Mouse (Mus musculus): ENCODE data around the gene Fam20a.
A peak's percentile ranks its signal among the peaks of the same experiment; 100 is the strongest.

Fam20a gene

GRCm38 (mm10) chr11:109654581-109654980, 67.5 kb downstream of the Fam20a start:
- no peak for DNase-seq (ENCODE audit: low read depth, low spot score)

GRCm38 (mm10) chr11:109653201-109653600, 68.9 kb downstream of the Fam20a start:
- DNase-seq (ENCODE audit: low read depth, low spot score), result no peak

GRCm38 (mm10) chr11:109652505-109652904, 69.6 kb downstream of the Fam20a start:
- no peak for DNase-seq (ENCODE audit: low read depth, low spot score)

DNA sequence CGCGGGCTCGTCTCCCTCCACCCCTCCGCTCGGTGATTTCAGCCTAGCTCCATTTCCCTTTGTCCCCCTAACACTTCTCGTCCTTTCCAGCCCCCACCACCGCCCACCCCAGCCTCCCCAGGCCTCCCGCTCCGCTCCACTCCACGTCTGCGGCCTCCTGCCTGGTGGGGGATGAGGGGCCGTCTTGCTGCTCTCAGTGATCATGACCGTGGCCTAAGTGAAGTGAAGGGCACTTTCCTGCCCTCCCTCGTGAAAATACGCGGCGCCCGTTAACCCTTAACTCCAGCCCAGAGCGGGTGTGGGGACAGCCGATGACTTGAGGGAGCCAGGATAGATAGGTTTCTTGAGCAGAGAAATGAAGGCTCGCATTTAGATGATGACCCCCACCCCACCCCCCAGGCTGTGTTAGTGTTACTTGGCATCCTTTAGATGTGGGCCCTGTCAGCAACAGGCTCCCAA, 70.5 kb downstream of the Fam20a start:
- DNase-seq (ENCODE audit: low read depth, low spot score), result peak; percentile 24

- peak; percentile 88 for DNase-seq (ENCODE audit: low read depth, low spot score)
These were observed 71.1 kb downstream of the Fam20a start for GRCm38 (mm10) chr11:109650788-109651565.

- DNase-seq (ENCODE audit: low read depth, low spot score), result peak; percentile 73
These were observed 71.9 kb downstream of the Fam20a start for GRCm38 (mm10) chr11:109649975-109650701.

DNA sequence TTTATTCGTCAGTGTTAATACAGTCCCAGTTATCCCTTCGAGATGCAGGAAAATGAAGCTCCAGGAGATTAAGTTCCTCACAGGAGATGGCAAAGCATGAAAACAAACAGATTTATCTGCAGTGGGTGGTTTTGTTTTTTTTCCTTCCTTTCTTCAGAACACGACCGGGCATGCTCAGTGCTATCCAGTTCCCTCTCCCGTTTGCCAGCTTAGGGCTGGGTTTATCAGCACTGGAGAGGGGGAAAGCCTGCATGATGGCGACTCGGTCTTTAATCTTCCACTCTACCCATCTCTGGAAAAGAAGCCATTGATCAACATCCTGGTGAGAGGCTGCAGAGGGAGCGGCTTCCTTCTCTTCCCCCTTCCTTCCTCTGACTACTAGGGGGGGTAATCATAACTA, 72.9 kb downstream of the Fam20a start, which contains the start of gene Prkar1a:
TSS of gene Prkar1a (plus strand) at position 200 of the 400 bp plus-strand sequence.
- DNase-seq (ENCODE audit: low read depth, low spot score), result no peak

DNA sequence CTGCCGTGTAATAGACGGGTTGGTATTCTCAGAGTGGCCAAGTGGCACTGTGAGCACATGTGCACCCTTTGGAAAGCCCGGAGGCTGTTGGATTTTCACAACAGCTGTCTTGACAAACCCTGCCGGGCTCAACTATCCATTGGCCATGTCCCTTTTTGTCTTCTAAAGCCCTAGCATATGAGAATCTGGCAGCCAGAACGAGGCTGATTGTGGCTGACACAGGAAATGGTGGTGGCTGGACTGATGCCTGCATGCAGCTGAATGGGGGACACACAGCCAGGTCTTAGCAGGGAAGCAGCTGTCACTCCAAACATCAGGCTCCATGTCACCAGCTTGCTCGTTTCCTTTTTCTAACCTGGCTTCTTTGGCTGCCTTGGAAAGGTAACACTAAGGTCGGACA, 73.6 kb downstream of the Fam20a start:
- DNase-seq (ENCODE audit: low read depth, low spot score), result no peak

- no peak for DNase-seq (ENCODE audit: low read depth, low spot score)
These were observed 80.4 kb downstream of the Fam20a start for GRCm38 (mm10) chr11:109641498-109642222.

- no peak for DNase-seq (ENCODE audit: low read depth, low spot score)
These were observed 86.1 kb downstream of the Fam20a start for GRCm38 (mm10) chr11:109635871-109636395.

GRCm38 (mm10) chr11:109634928-109635327, 87.2 kb downstream of the Fam20a start:
- no peak for DNase-seq (ENCODE audit: low read depth, low spot score)

GRCm38 (mm10) chr11:109629021-109629521, 93.0 kb downstream of the Fam20a start:
- DNase-seq (ENCODE audit: low read depth, low spot score), result no peak

DNA sequence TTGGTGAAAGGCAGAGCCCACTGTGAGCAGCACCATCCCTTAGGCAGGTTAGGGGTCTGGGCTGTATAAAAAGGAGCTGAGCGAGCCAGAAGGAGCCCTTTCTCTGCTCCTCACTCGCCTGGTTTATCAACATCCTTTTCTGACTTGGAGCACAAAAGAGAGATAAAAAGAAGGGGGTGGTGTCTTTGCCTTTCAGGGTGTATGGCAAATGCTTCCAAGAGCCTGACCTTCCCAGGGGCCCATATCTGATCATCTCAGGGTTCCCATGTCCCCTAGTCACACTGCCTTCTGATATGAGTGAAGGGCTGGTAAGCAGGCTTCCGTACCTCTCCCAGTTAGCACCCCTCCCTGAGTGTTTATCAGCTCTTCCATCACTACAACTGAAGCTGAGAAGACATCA, 94.0 kb downstream of the Fam20a start:
- DNase-seq (ENCODE audit: low read depth, low spot score), result no peak

- peak; percentile 31 for DNase-seq (ENCODE audit: low read depth, low spot score)
These were observed 94.4 kb downstream of the Fam20a start for GRCm38 (mm10) chr11:109627648-109628047.

- DNase-seq (ENCODE audit: low read depth, low spot score), result no peak
These were observed 98.8 kb downstream of the Fam20a start for GRCm38 (mm10) chr11:109623238-109623637.

DNA sequence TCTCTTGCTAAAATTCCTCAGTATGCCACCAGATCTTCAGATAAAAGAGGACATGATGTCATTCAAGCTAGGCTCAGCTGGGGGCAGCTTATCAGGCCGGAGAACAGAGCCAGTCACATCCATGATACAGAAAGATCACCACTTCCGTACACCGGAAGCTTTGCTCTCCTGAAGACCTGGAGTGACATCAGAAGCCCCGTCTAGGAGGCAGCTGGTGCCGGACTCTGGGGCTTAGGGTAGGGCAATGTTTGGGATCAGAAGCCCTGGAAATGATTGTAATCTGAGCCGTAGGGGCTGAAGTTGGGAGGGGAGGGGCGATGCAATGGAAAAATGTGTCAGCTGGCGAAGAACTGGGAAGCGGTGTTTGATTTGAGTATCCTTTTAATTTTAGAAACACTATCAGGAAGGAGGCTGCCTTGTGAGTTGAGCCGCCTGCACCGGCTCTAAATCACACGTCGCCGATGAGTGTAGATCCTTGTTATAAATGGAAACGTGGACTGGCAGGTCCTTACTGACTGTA, 99.5 kb downstream of the Fam20a start:
- DNase-seq (ENCODE audit: low read depth, low spot score), result peak; percentile 44

DNA sequence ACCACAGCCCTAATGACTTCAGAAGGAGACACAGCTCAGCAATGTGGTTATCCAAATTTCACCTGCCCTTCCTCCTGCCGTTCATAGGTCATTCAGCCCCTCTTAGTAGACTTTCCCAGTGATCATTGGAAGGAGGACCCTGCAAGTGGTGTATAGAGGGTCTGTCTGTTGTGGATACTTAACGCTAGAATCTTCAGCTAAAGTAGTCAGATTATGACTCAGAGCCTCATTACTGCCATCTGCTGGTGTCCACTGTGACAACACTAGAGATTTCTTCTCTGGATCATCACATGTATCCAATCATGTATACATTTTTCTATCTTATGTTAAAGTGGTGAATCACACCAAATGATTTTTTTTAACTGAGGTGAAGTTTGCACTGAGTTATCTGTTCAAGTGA, 100.9 kb downstream of the Fam20a start:
- peak; percentile 53 for DNase-seq (ENCODE audit: low read depth, low spot score)

DNA sequence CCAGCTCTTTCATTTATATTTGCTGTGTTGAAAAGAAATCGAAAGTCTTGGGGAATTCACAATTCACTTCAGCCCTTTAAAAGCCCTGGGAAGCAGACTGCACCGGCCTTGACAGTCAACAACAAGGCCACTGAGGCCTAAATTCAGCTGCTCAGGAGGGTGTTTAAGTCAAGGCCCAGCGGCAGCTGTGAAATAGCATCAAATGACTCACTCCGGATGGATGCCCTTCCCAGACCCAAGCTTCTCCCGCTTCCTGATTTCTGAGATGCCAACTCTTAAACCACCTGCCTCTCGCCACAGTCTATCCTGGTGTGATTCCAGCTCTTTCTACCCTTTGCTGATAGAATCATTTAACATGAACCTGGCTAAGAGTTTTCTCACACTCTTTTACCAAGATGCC, 101.7 kb downstream of the Fam20a start:
- no peak for DNase-seq (ENCODE audit: low read depth, low spot score)
